Mouse (Mus musculus) stomach, postnatal 0 days (tissue): ENCODE results near the gene Frmpd4. TPM values are rescaled to one million over a fixed set of nuclear protein-coding genes. Genes with fewer than 3 reads are reported as not detected.

Experiments
- ATAC-seq: fragments of 200-750 bp; cut with Nextera tagmentation; 2 replicates; pipeline ENCODE4 v1.8.0; 2017; ENCODE audit not compliant: low FRiP score, low TSS enrichment
- DNase-seq: peaks from one replicate; pipeline ENCODE4 v3.0.0-alpha.2; 2016; ENCODE audit warnings: low spot score
- H3K27ac ChIP-seq: fragments of 300-500 bp; sonication (generic); replicated peaks from 2 replicates; pipeline ENCODE4 v1.5.1; 2014; ENCODE audit warnings: mild to moderate bottlenecking, control low read depth
- H3K27me3 ChIP-seq: fragments of 300-500 bp; sonication (generic); 2 replicates; pipeline ENCODE4 v1.6.1; 2014; ENCODE audit warnings: low read length; ENCODE audit not compliant: control insufficient read depth, insufficient read depth
- H3K36me3 ChIP-seq: fragments of 300-500 bp; sonication (generic); 2 replicates; pipeline ENCODE4 v1.6.1; 2014; ENCODE audit warnings: low read length, mixed read lengths; ENCODE audit not compliant: control insufficient read depth, insufficient read depth
- H3K4me1 ChIP-seq: fragments of 300-500 bp; sonication (generic); replicated peaks from 2 replicates; pipeline ENCODE4 v1.6.1; 2014; ENCODE audit warnings: antibody characterized with exemption; ENCODE audit not compliant: control insufficient read depth, insufficient read depth
- H3K4me2 ChIP-seq: fragments of 300-500 bp; sonication (generic); replicated peaks from 2 replicates; pipeline ENCODE4 v1.6.1; 2014; ENCODE audit warnings: low read depth, mild to moderate bottlenecking, control low read depth, moderate library complexity
- H3K4me3 ChIP-seq: fragments of 300-500 bp; sonication (generic); 2 replicates; pipeline ENCODE4 v1.5.1; 2014; ENCODE audit warnings: low read depth, low read length, control low read depth
- H3K9ac ChIP-seq: fragments of 300-500 bp; sonication (generic); 2 replicates; pipeline ENCODE4 v1.6.1; 2014; ENCODE audit warnings: mild to moderate bottlenecking, low read length, control low read depth, mixed read lengths
- H3K9me3 ChIP-seq: fragments of 300-500 bp; sonication (generic); 2 replicates; pipeline ENCODE4 v1.6.1; 2016; ENCODE audit warnings: low read length; ENCODE audit not compliant: control insufficient read depth
- CTCF ChIP-seq: IDR thresholded peaks from 2 replicates; pipeline ENCODE4 v1.5.1; 2016; ENCODE audit warnings: antibody characterized with exemption, low read depth, mild to moderate bottlenecking, moderate library complexity
- EP300 ChIP-seq: optimal IDR thresholded peaks from 2 replicates; pipeline ENCODE3; 2016; ENCODE audit warnings: antibody characterized with exemption
- WGBS: fragments of 180-500 bp; shearing (Covaris S2); extraction: QIAGEN DNeasy Blood & Tissue Kit; methylation state at CpG from one replicate; pipeline ENCODE4 v1.1.7; 2014; 5-methylcytosine and 5-hydroxymethylcytosine counted together
- polyA plus RNA-seq: library from polyadenylated mRNA; unstranded; fragments of >200 nt; fragmentation: Nextera tagmentation; extraction: Ambion mirVana; gene quantifications from 2 replicates; pipeline ENCODE4 v1.2.1, GENCODE M21; 2015

Frmpd4 gene
- polyA plus RNA-seq, 1 experiment from 2014 or later, result 0.07 TPM

DNA sequence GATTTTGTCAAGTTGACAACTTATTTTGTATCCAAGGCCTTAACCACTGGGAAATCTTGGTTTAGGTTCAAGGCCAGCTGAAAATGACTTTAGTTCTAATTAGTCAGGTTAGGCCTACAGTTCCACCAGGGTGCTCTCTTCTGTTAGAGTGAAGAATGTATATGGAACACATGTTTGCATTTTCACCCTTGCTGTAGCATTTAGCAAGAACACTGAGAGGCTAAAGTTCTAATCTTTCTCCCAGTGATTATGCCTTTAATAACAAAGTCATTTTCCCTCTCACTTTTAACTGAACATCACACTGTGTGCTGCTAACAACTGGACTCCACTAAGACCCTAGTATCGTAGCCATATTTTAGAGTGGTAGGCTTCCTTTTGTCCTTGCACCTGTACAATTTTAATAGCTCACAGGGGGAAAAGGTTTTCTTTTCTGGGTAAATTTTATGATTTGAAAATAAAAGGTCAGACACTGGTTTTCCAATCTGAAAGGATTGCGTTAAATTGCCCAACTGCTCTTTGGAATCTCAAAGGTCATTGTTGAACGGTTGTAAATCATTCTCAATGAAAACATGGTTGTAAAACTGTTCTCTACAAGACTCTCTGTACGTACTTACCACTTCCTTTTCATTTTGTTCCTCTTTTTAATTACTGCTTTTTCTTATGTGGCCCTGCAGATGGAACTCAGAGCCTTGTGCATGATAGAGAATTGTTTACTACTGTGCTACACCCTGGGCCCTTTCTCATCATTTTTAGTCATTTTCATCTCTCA is 1093.4 kb downstream of the Frmpd4 start:
- H3K9me3 ChIP-seq, result no peaks in the 10 kb centered on the region
- H3K4me2 ChIP-seq, result no peak overlapping the region
- TF ChIP-seq CTCF (no peak), EP300 (no peak)
- H3K4me1 ChIP-seq, result no peaks in the 10 kb centered on the region
- no peak overlapping the region for H3K9ac ChIP-seq
- H3K27me3 ChIP-seq, result no peaks in the 10 kb centered on the region
- DNase-seq (no peak), ATAC-seq (no peak)
- H3K27ac ChIP-seq, result no peak overlapping the region
- no peak overlapping the region for H3K4me3 ChIP-seq
- no peaks in the 10 kb centered on the region for H3K36me3 ChIP-seq
- 66% methylated on average over 4 of the region's 4 CpGs for WGBS

DNA sequence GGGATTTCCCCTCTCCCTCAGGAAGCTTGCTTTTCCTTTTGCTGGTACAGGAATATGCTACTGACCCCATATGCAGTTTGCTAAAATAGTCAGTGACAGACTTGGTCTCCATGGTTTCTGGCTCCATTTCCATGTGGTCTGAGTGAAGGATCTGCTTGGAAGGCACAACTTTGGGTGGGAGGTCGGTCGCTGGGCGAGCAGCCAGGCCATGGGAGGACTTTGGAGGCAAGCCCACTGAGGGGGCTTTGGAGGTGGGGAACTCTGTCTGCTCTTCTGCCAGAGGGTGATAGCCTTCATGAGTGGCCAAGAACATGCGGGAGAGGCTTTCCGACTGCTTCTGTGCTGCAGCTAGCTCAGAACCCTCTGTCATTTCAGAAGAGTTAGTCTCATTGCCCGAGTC is 1099.4 kb downstream of the Frmpd4 start:
- H3K4me3 ChIP-seq, result no peak overlapping the region
- no peaks in the 10 kb centered on the region for H3K27me3 ChIP-seq
- TF ChIP-seq EP300, result no peak
- no peak for TF ChIP-seq CTCF
- no peaks in the 10 kb centered on the region for H3K4me1 ChIP-seq
- H3K4me2 ChIP-seq, result no peak overlapping the region
- no peak overlapping the region for H3K9ac ChIP-seq
- H3K27ac ChIP-seq, result no peak overlapping the region
- DNase-seq (no peak), ATAC-seq (no peak)
- 75% methylated on average over 6 of the region's 6 CpGs for WGBS
- H3K36me3 ChIP-seq, result no peaks in the 10 kb centered on the region
- H3K9me3 ChIP-seq, result no peaks in the 10 kb centered on the region

DNA sequence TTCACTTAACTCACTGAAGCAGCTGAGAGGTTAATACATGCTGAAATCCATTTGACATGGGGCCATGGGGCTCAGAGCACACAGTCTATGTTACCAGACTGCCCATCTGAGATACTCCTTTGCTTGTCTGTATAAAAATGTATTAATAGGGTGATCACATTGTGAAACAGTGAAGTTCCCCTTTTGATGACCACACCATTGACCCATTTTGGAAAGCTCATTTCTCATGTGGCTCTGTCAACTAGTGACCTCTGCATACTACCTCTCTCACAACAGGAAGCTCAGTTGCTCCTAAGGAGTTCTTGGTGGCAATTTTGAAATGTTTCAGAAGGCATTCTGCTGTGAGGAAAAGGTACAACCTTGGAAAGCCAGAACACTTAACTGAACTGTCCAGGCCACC is 1142.1 kb downstream of the Frmpd4 start:
- Histone ChIP-seq H3K9ac (no peak overlapping the region), H3K4me3 (no peak overlapping the region), H3K4me1 (no peaks in the 10 kb centered on the region), H3K9me3 (no peaks in the 10 kb centered on the region), H3K27me3 (no peaks in the 10 kb centered on the region), H3K36me3 (no peaks in the 10 kb centered on the region), H3K27ac (no peak overlapping the region), H3K4me2 (no peak overlapping the region)
- no peak for DNase-seq
- TF ChIP-seq EP300, result no peak
- TF ChIP-seq CTCF, result no peak
- no peak for ATAC-seq

DNA sequence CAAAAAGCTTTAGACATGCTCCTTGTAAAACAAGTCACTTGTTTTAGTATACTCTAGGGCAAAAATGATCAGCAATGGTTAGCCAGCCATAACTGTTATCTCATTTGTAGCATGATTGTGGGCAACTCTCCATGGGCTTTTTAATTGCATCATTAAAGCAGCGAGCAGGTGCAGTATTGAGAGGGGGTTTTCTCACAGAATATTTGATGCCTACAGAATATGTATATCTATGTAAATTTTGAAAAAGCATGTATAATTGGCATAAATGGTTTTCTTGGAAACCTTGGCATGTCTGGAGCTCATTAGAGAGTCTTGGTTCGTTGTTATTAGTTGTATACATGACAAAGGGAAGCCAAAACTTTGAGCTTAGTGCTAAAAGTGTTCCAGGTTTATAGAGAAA is 1143.1 kb downstream of the Frmpd4 start:
- H3K9me3 ChIP-seq, result no peaks in the 10 kb centered on the region
- WGBS, result 73% methylated on average over 2 of the region's 2 CpGs
- ATAC-seq (no peak), DNase-seq (no peak)
- H3K4me1 ChIP-seq, result no peaks in the 10 kb centered on the region
- H3K4me3 ChIP-seq, result no peak overlapping the region
- H3K27me3 ChIP-seq, result no peaks in the 10 kb centered on the region
- no peaks in the 10 kb centered on the region for H3K36me3 ChIP-seq
- TF ChIP-seq CTCF (no peak), EP300 (no peak)
- H3K27ac ChIP-seq, result no peak overlapping the region
- H3K9ac ChIP-seq, result no peak overlapping the region
- H3K4me2 ChIP-seq, result no peak overlapping the region

Other genes with a start within 250 kb of the Frmpd4 start
- 22.0 and 22.7 TPM in 2 replicates for gene Msl3, start 96.7 kb upstream of the Frmpd4 start, polyA plus RNA-seq
- gene Arhgap6, start 217.9 kb upstream of the Frmpd4 start, polyA plus RNA-seq, result 4.8 and 5.0 TPM in 2 replicates